Mouse (Mus musculus): Measurements from ENCODE around the gene Gm15140.
"Not testable (repeated sequence)": the region's sequence is repeated elsewhere in the genome, so short reads cannot be mapped to it uniquely, and the experiment has no call there.

Gm15140 gene

DNA sequence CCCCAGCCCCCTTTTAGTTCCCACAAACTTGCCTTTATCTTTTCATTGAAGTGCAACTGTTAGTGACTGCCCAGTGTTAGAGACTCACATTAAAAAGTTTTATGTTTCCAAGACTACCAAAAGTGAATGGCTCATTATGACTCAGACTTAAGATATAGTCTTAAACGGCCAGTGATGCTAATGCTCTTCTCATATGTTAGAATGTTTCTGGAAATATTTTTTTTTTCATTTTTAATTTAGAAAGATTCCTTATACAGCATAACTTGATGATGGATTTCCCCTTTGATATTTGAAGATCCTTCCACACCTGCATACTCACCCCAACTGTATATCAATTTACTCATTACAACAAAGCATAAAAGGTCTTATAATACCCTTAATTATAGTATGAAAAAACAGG lies at the start of gene Gm15140:
Gm15140 (minus strand) TSS at position 101 of the 400 bp plus-strand sequence.
- DNase-seq (ENCODE audit: low spot score in 2 of 2): not testable (repeated sequence)
